Mouse (Mus musculus): ENCODE results near the gene Farp2. TPM values are rescaled to one million over a fixed set of nuclear protein-coding genes. Genes with fewer than 3 reads are reported as not detected.
"Not testable (repeated sequence)": the region's sequence is repeated elsewhere in the genome, so short reads cannot be mapped to it uniquely, and the experiment has no call there.

Gene Farp2
- 5.4 and 5.8 TPM in 2 replicates for polyA plus RNA-seq (2016; fragmentation: Nextera tagmentation; extraction: Ambion mirVana)

DNA sequence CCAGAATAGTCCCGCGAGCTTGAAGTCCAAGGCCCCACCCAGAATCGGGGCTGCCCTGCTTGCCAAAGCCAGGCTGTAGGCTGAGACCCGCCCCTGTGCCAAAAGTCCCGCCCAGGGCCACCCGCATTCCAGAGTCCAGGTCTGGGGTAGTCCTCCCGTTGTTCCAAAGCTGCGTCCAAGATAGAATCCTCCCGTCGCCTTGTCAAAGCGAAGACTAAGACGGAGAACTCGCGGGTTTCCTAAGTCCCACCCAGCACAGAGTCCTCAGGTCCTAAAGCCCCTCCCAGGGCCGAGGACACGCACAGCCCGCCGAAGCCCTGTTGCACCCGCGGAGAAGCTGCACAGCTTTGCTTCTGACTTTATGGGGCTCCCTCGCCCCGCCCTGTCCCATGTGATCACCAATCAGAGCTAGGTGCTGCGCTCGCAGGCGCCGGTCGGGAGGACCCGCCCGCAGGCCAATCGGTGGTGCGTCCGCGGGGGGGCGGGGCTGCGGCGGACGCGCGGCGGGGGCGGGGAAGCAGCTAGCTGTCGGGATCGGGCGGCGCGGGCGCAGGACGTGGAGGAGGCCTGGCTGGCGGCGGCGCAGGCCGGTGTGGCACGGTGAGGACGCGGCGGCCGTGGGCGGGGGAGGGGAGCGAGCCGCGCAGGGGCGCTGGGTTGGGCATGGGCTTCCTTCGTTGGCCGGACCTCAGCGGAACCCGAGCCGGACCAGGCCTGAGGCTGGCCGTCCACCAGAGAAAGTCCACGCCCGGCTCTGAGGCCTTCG is at the start of gene Farp2:
Gene Farp2 (plus strand): TSS at position 495 of the 766 bp plus-strand sequence.
- WGBS: under 1% methylated on average over 71 of the region's 71 CpGs
- H3K4me2 ChIP-seq (replicated peaks): peak within 1 kb of the TSS; percentile 78
- peak; percentile 98 for ATAC-seq (ENCODE audit: low FRiP score, low read depth)

DNA sequence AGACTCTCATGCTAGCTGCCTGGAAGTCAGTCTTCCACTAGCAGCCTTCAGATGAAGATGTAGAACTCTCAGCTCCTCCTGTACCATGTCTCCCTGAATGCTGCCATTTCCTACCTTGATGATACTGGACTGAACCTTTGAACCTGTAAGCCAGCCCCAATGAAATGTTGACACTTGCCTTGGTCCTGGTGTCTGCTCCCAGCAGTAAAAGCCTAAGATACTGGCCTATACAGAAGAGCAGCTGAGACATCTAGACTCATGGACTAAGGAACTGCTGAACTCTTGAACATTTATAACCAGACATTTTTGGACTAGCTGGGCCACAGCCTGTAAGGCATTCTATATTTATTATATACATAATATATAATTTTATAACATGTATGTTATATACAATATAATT is 46.8 kb upstream of the Farp2 start:
- Histone ChIP-seq H3K9ac (no peak overlapping the region), H3K4me3 (no peak overlapping the region), H3K27ac (no peak overlapping the region), H3K36me3 (no peaks in the 10 kb centered on the region), H3K27me3 (replicated peaks) (no peaks in the 10 kb centered on the region), H3K4me2 (replicated peaks) (no peak overlapping the region), H3K4me1 (no peaks in the 10 kb centered on the region), H3K9me3 (no peaks in the 10 kb centered on the region)
- ATAC-seq (ENCODE audit: low FRiP score, low read depth): no peak

More for the DNA sequence above, at the start of gene Farp2:
- Histone ChIP-seq H3K4me3 (peak within 1 kb of the TSS; percentile 70), H3K27ac (no peak within 1 kb of the TSS), H3K9ac (peak within 1 kb of the TSS; percentile 70), H3K4me1 (peaks cover 11% of the 10 kb centered on the region), H3K9me3 (no peaks in the 10 kb centered on the region), H3K27me3 (replicated peaks) (no peaks in the 10 kb centered on the region), H3K36me3 (peaks cover 6% of the 10 kb centered on the region; the same call in 1 of the 2 replicates)

DNA sequence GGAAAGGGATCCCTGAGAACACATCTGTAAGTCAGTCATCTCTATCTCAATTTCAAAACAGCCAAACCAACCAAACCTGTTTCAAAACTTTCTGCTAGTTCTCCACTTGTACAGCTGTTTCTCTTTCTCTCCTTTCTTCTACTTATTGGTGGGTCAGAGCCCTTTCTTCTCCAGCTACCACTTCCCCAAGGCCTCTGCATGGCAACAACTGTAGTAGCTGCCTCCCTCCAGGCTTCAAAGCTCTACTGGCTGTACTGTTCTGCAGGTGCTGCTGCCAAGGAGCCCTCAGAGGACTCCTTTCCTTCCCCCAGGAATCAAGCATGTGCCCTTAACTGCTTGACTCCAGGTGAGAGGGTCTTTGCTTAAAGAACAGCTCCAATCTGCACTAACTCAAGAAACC is 46.1 kb upstream of the Farp2 start:
- Histone ChIP-seq H3K4me3 (no peak overlapping the region), H3K27me3 (replicated peaks) (no peaks in the 10 kb centered on the region), H3K4me2 (replicated peaks) (no peak overlapping the region), H3K27ac (no peak overlapping the region), H3K9ac (no peak overlapping the region), H3K4me1 (no peaks in the 10 kb centered on the region), H3K36me3 (no peaks in the 10 kb centered on the region), H3K9me3 (no peaks in the 10 kb centered on the region)
- no peak for ATAC-seq (ENCODE audit: low FRiP score, low read depth)

DNA sequence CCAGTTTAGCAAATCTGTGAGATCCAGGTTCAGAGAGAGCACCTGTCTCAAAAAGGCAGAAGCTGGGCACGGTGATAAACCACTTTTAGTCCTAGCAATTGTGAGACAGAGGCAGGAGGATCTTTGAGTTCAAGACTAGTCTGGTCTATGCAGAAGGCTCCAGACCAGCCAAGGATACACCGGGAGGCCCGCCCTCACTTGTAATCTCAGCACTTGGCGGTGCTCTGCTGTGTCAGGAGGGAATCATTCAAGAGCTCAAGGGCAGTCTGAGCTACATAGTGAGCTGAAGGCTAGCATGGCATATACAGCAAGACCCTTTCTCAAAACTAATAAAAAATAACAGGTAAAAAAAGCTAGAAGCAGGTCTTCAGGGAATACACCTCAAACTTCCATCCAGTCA is 43.3 kb upstream of the Farp2 start:
- Histone ChIP-seq H3K27ac (no peak overlapping the region), H3K27me3 (replicated peaks) (no peaks in the 10 kb centered on the region), H3K4me1 (no peaks in the 10 kb centered on the region), H3K4me3 (no peak overlapping the region), H3K4me2 (replicated peaks) (no peak overlapping the region), H3K9ac (no peak overlapping the region), H3K36me3 (no peaks in the 10 kb centered on the region), H3K9me3 (no peaks in the 10 kb centered on the region)
- 93% methylated on average over 4 of the region's 4 CpGs for WGBS
- ATAC-seq (ENCODE audit: low FRiP score, low read depth): no peak

DNA sequence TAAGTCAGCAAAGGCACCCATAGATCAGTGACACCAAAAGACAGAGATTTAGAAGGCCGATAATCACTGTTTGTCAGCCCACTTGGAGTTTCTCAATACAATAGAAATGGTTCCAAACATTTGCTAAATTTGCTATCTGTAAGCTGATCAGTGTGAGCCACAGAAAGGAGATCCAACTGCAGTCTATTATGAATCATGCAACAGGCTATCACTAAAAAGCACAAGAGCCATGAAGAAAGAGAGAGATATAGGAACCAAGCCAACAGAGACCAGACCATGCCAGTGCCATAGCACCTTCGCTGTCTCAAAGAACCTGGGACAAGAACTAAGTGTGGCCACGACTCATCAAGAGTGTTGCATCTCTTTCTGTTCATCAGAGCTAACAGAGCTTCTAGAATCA is 36.2 kb upstream of the Farp2 start:
- H3K27me3 ChIP-seq (replicated peaks): no peaks in the 10 kb centered on the region
- WGBS: 88% methylated on average over 3 of the region's 3 CpGs
- H3K9ac ChIP-seq: no peak overlapping the region
- no peak overlapping the region for H3K4me3 ChIP-seq
- no peak overlapping the region for H3K27ac ChIP-seq
- H3K9me3 ChIP-seq: no peaks in the 10 kb centered on the region
- no peaks in the 10 kb centered on the region for H3K36me3 ChIP-seq
- ATAC-seq (ENCODE audit: low FRiP score, low read depth): no peak
- H3K4me2 ChIP-seq (replicated peaks): no peak overlapping the region
- peaks cover 8% of the 10 kb centered on the region for H3K4me1 ChIP-seq

DNA sequence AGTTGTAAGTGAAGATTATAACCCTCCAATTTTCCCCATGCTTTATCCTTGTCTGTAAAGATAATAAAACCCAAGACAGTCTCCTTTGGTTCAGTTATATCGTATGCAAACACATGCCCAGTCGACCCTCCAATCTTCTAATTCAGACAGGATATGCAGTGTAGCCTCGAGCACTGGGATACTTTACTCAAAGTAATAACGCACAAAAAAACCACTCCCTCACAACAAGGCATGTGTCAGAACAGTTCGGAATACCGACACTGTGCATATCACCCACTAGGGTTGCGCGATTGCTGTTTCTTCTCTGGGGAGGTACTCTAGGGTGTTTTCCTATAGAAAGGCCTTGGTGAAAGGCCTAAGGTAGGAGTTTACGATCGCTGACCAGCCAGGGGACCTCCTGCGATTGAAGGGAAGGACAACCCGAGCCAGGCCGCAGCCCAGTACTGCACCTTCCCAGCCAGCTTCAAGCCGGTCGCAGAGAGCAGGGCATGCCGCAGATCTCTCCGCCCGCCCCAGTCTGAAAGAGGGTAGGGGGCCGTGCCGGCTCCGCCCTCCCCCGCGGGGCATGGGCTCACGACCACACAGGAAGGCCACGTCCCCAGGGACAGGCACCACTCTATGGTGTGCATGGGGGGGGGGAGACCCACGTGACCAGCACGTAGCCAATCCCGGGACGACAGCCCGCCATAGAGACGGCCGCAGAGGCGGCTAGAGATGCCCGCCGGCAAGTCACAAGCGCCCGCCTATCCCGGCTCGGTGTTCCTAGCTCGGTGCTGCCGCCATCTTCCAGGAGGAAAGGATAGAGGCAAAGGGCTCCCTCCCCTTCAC is 33.9 kb upstream of the Farp2 start:
- ATAC-seq (ENCODE audit: low FRiP score, low read depth): peak; percentile 96
- 1% methylated on average over 40 of the region's 41 CpGs for WGBS
- Histone ChIP-seq H3K4me1 (peaks cover 8% of the 10 kb centered on the region), H3K27me3 (replicated peaks) (no peaks in the 10 kb centered on the region), H3K27ac (peak overlapping the region; percentile 90), H3K4me2 (replicated peaks) (peak overlapping the region; percentile 58), H3K36me3 (no peaks in the 10 kb centered on the region), H3K4me3 (peak overlapping the region; percentile 87), H3K9ac (peak overlapping the region; percentile 79), H3K9me3 (no peaks in the 10 kb centered on the region)

DNA sequence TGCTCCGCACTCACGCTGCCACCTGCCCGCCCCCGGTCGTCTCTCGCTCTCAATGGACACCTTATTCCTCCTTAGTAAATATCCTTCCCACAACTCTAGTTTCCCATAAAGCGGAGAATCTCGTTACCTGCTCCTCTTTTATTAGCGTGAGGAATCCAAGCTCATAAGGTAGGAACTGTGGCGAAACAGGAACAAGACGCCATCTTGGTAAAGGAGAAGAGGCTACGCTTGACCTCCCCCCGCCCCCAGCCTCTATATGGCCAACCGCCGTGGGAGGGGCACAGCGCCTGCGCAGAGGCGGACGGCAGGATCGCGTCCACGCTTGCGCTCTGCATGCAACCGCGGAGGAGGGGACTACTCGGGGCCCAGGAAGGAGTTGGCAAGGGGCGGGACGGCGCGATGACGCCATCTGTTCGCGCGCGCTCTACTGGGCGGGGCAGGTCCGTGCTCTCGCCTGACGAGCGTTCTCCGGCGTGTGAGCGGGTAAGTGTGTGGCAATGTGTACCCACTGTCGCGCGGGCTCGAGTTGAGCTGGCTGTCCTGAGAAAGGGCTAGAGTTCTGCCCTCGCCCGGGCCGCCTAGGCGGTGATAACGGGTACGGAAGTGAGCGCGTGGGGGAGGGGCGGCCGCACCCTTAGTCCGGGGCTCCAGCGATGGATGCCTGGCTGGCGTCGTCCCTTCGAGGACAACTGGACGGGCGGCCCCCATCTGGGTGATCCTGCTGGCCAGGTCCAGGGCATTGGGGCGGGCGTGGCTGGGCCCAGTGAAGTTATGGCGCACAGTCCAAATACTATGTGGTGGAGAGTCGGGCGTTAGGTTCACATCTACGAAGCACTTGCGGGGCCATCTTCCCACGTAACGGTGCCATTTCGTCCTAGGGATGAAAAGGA is 33.0 kb upstream of the Farp2 start, which contains the start of gene Hdlbp:
Gene Hdlbp (minus strand): TSS at position 230 of the 890 bp plus-strand sequence.
- Histone ChIP-seq H3K36me3 (no peaks in the 10 kb centered on the region), H3K4me2 (replicated peaks) (peak within 1 kb of the TSS; percentile 82), H3K9ac (peak within 1 kb of the TSS; percentile 79), H3K27me3 (replicated peaks) (no peaks in the 10 kb centered on the region), H3K9me3 (no peaks in the 10 kb centered on the region), H3K4me1 (peaks cover 8% of the 10 kb centered on the region), H3K27ac (peak within 1 kb of the TSS; percentile 90), H3K4me3 (peak within 1 kb of the TSS; percentile 87)
- WGBS: under 1% methylated on average over 74 of the region's 74 CpGs
- ATAC-seq (ENCODE audit: low FRiP score, low read depth): peak; percentile 96

DNA sequence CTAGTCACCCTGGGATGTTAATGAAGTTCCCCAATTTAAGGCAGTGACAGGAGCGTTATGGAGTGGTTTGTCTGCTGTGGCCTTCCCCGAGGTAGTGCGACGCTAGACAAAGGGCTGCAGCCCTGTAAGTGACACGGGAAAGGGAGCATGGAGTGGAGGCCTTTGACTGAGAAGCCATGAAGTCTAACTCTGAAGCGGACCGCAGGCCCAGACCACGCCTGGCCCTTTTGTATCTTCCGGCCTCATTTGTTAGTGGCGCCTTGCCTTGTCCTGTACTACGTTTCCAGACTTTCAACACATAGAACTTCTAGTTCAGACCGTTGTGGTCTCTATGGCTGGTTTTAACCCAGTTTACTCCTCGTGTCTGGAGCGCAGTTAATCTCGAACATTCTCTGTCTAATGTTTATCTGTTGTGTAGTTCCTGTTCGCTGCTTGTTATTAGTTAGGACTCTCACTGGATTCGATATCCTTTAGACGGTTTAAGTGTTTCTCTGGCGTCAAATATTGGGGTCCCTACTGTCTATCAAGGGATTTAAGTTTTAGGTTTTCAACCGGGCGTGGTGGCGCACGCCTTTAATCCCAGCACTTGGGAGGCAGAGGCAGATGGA is 32.3 kb upstream of the Farp2 start:
- H3K4me1 ChIP-seq: peaks cover 8% of the 10 kb centered on the region
- H3K4me2 ChIP-seq (replicated peaks): peak overlapping the region; percentile 82
- no peak for ATAC-seq (ENCODE audit: low FRiP score, low read depth)
- no peaks in the 10 kb centered on the region for H3K27me3 ChIP-seq (replicated peaks)
- no peaks in the 10 kb centered on the region for H3K36me3 ChIP-seq
- 12% methylated on average over 23 of the region's 23 CpGs for WGBS
- peak overlapping the region; percentile 79 for H3K9ac ChIP-seq
- peak overlapping the region; percentile 90 for H3K27ac ChIP-seq
- peak overlapping the region; percentile 87 for H3K4me3 ChIP-seq
- H3K9me3 ChIP-seq: no peaks in the 10 kb centered on the region

DNA sequence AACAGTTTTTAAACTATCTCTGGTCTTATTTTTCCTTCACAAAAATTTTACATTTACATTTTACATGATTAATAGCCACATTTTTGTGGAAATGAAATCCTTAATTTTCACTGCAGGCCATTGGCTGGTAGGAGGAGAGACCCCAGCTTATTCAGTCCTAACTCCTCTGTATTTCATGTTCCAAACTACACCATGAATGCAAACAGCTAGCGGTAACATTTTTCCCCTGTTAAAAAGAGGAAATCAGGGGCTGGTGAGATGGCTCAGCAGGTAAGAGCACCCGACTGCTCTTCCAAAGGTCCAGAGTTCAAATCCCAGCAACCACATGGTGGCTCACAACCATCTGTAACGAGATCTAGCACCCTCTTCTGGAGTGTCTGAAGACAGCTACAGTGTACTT is 25.6 kb upstream of the Farp2 start:
- H3K4me2 ChIP-seq (replicated peaks); H3K4me1 ChIP-seq; H3K4me3 ChIP-seq; ATAC-seq (ENCODE audit: low FRiP score, low read depth); H3K9ac ChIP-seq; H3K27ac ChIP-seq; H3K9me3 ChIP-seq; H3K27me3 ChIP-seq (replicated peaks); H3K36me3 ChIP-seq: not testable (repeated sequence)
- 94% methylated on average over 3 of the region's 3 CpGs for WGBS

DNA sequence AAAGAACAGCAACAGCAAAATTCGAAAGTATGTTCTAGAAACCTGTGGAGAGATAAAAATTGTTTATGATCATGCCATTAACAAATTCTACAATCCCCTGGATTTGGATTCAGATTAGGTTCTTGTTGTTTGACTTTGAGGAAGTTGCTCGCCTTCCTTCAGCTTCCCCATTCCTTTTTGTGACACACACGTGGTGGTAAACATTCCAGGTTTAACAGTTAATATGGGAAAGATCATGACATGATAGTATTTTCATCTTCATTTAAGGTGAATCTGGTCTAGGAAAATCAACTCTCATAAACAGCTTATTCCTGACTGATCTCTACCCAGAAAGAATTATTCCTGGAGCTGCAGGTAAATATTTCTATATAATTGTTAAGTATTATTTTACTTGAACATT is 16.6 kb upstream of the Farp2 start:
- H3K36me3 ChIP-seq: peaks cover 36% of the 10 kb centered on the region
- H3K4me3 ChIP-seq: no peak overlapping the region
- no peak for ATAC-seq (ENCODE audit: low FRiP score, low read depth)
- H3K4me1 ChIP-seq: no peaks in the 10 kb centered on the region
- no peaks in the 10 kb centered on the region for H3K27me3 ChIP-seq (replicated peaks)
- H3K27ac ChIP-seq: no peak overlapping the region
- H3K4me2 ChIP-seq (replicated peaks): no peak overlapping the region
- 88% methylated on average over 3 of the region's 3 CpGs for WGBS
- H3K9me3 ChIP-seq: no peaks in the 10 kb centered on the region
- H3K9ac ChIP-seq: no peak overlapping the region

DNA sequence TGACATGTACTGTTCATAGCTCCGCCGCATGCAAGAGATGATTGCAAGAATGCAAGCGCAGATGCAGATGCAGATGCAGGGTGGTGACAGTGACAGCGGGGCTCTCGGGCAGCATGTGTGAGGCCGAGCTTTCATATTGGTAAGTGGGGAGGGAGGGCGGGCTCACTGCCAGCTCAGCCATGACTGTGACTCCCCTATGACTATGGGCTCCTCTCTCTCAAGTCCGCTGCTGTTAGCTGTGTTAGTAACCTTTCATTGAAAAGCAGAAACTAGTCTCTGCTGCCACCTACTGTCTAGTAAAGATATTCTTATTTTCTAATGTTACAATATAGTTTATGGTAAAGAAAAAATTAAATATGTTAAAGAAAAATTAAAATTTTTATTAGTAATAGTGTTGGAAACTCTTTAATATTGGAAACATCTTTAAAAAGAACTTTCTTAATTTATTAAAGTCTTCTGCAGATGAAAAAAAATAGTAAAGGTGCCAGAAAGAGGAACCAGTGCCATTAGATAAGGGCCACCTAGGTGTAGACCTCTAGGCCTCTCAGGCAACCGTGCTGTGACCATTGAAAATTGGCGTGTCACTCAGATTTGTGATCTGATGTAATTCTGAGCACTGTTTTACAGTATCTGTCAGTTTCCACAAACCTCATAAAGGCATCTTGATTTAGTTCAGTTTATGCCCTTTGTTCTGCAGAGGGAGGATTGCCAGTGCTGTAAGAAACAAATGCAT is 4.8 kb upstream of the Farp2 start:
- no peaks in the 10 kb centered on the region for H3K9me3 ChIP-seq
- H3K9ac ChIP-seq: no peak overlapping the region
- 60% methylated on average over 10 of the region's 10 CpGs for WGBS
- H3K27me3 ChIP-seq (replicated peaks): no peaks in the 10 kb centered on the region
- no peak overlapping the region for H3K27ac ChIP-seq
- H3K4me2 ChIP-seq (replicated peaks): no peak overlapping the region
- ATAC-seq (ENCODE audit: low FRiP score, low read depth): no peak
- H3K36me3 ChIP-seq: peaks cover 33% of the 10 kb centered on the region
- H3K4me1 ChIP-seq: peaks cover 8% of the 10 kb centered on the region
- no peak overlapping the region for H3K4me3 ChIP-seq

Data from neural tube, embryonic 12.5 days (tissue).